Mouse (Mus musculus) heart, adult 2 months (tissue): ENCODE results near the gene Kcnk18. TPM values are rescaled to one million over a fixed set of nuclear protein-coding genes. Genes with fewer than 3 reads are reported as not detected.

ENCODE experiments used
- DNase-seq, 2 experiments: peaks; one replicate each; pipeline ENCODE4 v3.0.0; 2021
- H3K27ac ChIP-seq: fragments of 200-600 bp; 2 replicates; pipeline ENCODE4 v1.8.1; 2022
- H3K27me3 ChIP-seq: fragments of 200-500 bp; 2 replicates; pipeline ENCODE4 v1.6.1; 2012; ENCODE audit warnings: mild to moderate bottlenecking, low read length, inconsistent platforms, mixed read lengths; ENCODE audit not compliant: control insufficient read depth, insufficient read depth
- H3K36me3 ChIP-seq: fragments of 200-500 bp; 2 replicates; pipeline ENCODE4 v1.6.1; 2012; ENCODE audit warnings: low read length, inconsistent platforms; ENCODE audit not compliant: control insufficient read depth, insufficient read depth
- H3K4me1 ChIP-seq: fragments of 200-500 bp; 2 replicates; pipeline ENCODE4 v1.6.1; 2011; ENCODE audit warnings: low read length; ENCODE audit not compliant: control insufficient read depth, insufficient read depth
- H3K4me3 ChIP-seq: fragments of 200-600 bp; 2 replicates; pipeline ENCODE4 v1.8.1; 2022
- H3K79me2 ChIP-seq: fragments of 200-500 bp; replicated peaks from 2 replicates; pipeline ENCODE4 v1.6.1; 2012; ENCODE audit warnings: mild to moderate bottlenecking, inconsistent platforms, low read length, moderate library complexity, mixed read lengths; ENCODE audit not compliant: control insufficient read depth, insufficient read depth
- H3K9ac ChIP-seq: fragments of 200-500 bp; 2 replicates; pipeline ENCODE4 v1.6.1; 2012; ENCODE audit warnings: low read depth, mild to moderate bottlenecking, control low read depth, inconsistent platforms, low read length, mixed read lengths
- CTCF ChIP-seq: fragments of 200-600 bp; IDR thresholded peaks from 2 replicates; pipeline ENCODE4 v1.8.1; 2022; ENCODE audit warnings: antibody characterized with exemption, mild to moderate bottlenecking, moderate library complexity
- EP300 ChIP-seq: fragments of 200-500 bp; IDR thresholded peaks from 2 replicates; pipeline ENCODE4 v1.6.1; 2011; ENCODE audit warnings: low read depth, low read length, control low read depth; ENCODE audit not compliant: insufficient read depth
- POLR2A ChIP-seq: fragments of 200-500 bp; IDR thresholded peaks from 2 replicates; pipeline ENCODE4 v1.6.1; 2011; ENCODE audit warnings: mild to moderate bottlenecking, low read depth, low read length, control low read depth; ENCODE audit not compliant: insufficient read depth
- WGBS: fragments of 180-500 bp; shearing (Covaris S2); methylation state at CpG from one replicate; pipeline ENCODE4 v1.1.7; 2018; 5-methylcytosine and 5-hydroxymethylcytosine counted together
- intact Hi-C: fragments of 180-260 bp; cut with DNase I; formaldehyde crosslinking; loops from one replicate; pipeline ENCODE4 v1.15.1; 2025
- polyA plus RNA-seq: library from polyadenylated mRNA; depleted of rRNA; stranded (reverse); fragments of >200 nt; gene quantifications from 2 replicates; pipeline ENCODE4 v1.2.3, GENCODE M21; 2012
- total RNA-seq, 2 experiments: library from RNA; stranded (reverse); gene quantifications; 2 replicates each; pipeline ENCODE4 v1.2.3; 2021

Gene Kcnk18
- total and polyA plus RNA-seq, 3 experiments, result not detected

GRCm38 (mm10) chr19:59248144-59248543 lies 29.1 kb downstream of the Kcnk18 start:
- TF ChIP-seq CTCF, result no peak
- no peak for TF ChIP-seq POLR2A
- no peak for TF ChIP-seq EP300
- 85% methylated on average over 4 of the region's 4 CpGs for WGBS

GRCm38 (mm10) chr19:59248553-59249286 lies 29.7 kb downstream of the Kcnk18 start:
- no peak for TF ChIP-seq EP300
- H3K4me1 ChIP-seq, result no peaks in the 10 kb centered on the region
- no peaks in the 10 kb centered on the region for H3K36me3 ChIP-seq
- no peak overlapping the region for H3K9ac ChIP-seq
- H3K79me2 ChIP-seq, result no peaks in the 10 kb centered on the region
- no peaks in the 10 kb centered on the region; the same call in 1 of the 2 replicates for H3K27me3 ChIP-seq
- WGBS, result 65% methylated on average over 11 of the region's 11 CpGs
- intact Hi-C loops, result no loop called here
- no peak overlapping the region for H3K27ac ChIP-seq
- no peak overlapping the region for H3K4me3 ChIP-seq
- DNase-seq, result no peak

More at GRCm38 (mm10) chr19:59248144-59248543, 29.1 kb downstream of the Kcnk18 start:
- no peaks in the 10 kb centered on the region for H3K79me2 ChIP-seq
- H3K4me3 ChIP-seq, result no peak overlapping the region
- no peaks in the 10 kb centered on the region for H3K36me3 ChIP-seq
- intact Hi-C loops, result no loop called here
- H3K9ac ChIP-seq, result no peak overlapping the region
- H3K27me3 ChIP-seq, result no peaks in the 10 kb centered on the region; the same call in 1 of the 2 replicates
- H3K27ac ChIP-seq, result no peak overlapping the region
- no peak for DNase-seq
- H3K4me1 ChIP-seq, result no peaks in the 10 kb centered on the region

GRCm38 (mm10) chr19:59252651-59253050 lies 33.6 kb downstream of the Kcnk18 start:
- intact Hi-C loops, result no loop called here
- Histone ChIP-seq H3K9ac (no peak overlapping the region), H3K79me2 (no peaks in the 10 kb centered on the region), H3K4me3 (no peak overlapping the region), H3K27ac (no peak overlapping the region), H3K27me3 (0 out of 2 replicates have a peak, but pooled peaks cover 1% of the 10 kb centered on the region), H3K36me3 (no peaks in the 10 kb centered on the region), H3K4me1 (no peaks in the 10 kb centered on the region)
- DNase-seq, result no peak
- no peak for TF ChIP-seq CTCF
- no peak for TF ChIP-seq POLR2A
- TF ChIP-seq EP300, result no peak
- WGBS, result 72% methylated on average over 2 of the region's 2 CpGs

GRCm38 (mm10) chr19:59259633-59260032 lies 40.6 kb downstream of the Kcnk18 start:
- intact Hi-C loops, result no loop called here
- H3K9ac ChIP-seq, result no peak overlapping the region
- H3K36me3 ChIP-seq, result no peaks in the 10 kb centered on the region
- no peaks in the 10 kb centered on the region for H3K4me1 ChIP-seq
- 72% methylated on average over 5 of the region's 5 CpGs for WGBS
- H3K27me3 ChIP-seq, result peaks cover 12% of the 10 kb centered on the region
- DNase-seq, result no peak
- no peak overlapping the region for H3K27ac ChIP-seq
- no peak overlapping the region for H3K4me3 ChIP-seq
- TF ChIP-seq CTCF (no peak), POLR2A (no peak), EP300 (no peak)
- no peaks in the 10 kb centered on the region for H3K79me2 ChIP-seq

- DNase-seq, result no peak
These were observed 41.9 kb downstream of the Kcnk18 start, which contains the start of gene Slc18a2 for GRCm38 (mm10) chr19:59260718-59261442. Slc18a2 (plus strand) TSS chr19:59260896.

GRCm38 (mm10) chr19:59261604-59262003 lies 42.6 kb downstream of the Kcnk18 start:
- no peaks in the 10 kb centered on the region for H3K4me1 ChIP-seq
- peaks cover 11% of the 10 kb centered on the region for H3K27me3 ChIP-seq
- 38% methylated on average over 7 of the region's 7 CpGs for WGBS
- H3K36me3 ChIP-seq, result no peaks in the 10 kb centered on the region
- DNase-seq, result no peak
- H3K9ac ChIP-seq, result no peak overlapping the region
- no peak overlapping the region for H3K4me3 ChIP-seq
- no peaks in the 10 kb centered on the region for H3K79me2 ChIP-seq
- intact Hi-C loops, result no loop called here
- H3K27ac ChIP-seq, result no peak overlapping the region
- TF ChIP-seq POLR2A (no peak), CTCF (no peak), EP300 (no peak)

More at GRCm38 (mm10) chr19:59260718-59261442, 41.9 kb downstream of the Kcnk18 start, which contains the start of gene Slc18a2:
- no peaks in the 10 kb centered on the region for H3K36me3 ChIP-seq
- H3K4me3 ChIP-seq, result peak within 1 kb of the TSS; percentile 12; the same call in 1 of the 2 replicates
- no peaks in the 10 kb centered on the region for H3K4me1 ChIP-seq
- intact Hi-C loops, result no loop called here
- H3K27ac ChIP-seq, result no peak within 1 kb of the TSS
- no peak within 1 kb of the TSS for H3K9ac ChIP-seq
- WGBS, result 3% methylated on average over 55 of the region's 55 CpGs
- H3K27me3 ChIP-seq, result peaks cover 12% of the 10 kb centered on the region
- TF ChIP-seq CTCF (no peak), POLR2A (no peak), EP300 (no peak)
- no peaks in the 10 kb centered on the region for H3K79me2 ChIP-seq
